Mouse (Mus musculus) urinary bladder, postnatal 25 days (tissue): ENCODE measurements around the gene Myo3b.
"Not testable (repeated sequence)": the region's sequence is repeated elsewhere in the genome, so short reads cannot be mapped to it uniquely, and the experiment has no call there.

Source experiments
- DNase-seq: peaks from one replicate; pipeline ENCODE4 v3.0.0; 2022; ENCODE audit warnings: low spot score

Myo3b gene

GRCm38 (mm10) chr2:70195418-70196248 lies 156.7 kb downstream of the Myo3b start:
- no peak for DNase-seq

- no peak for DNase-seq
Measured at GRCm38 (mm10) chr2:70201796-70202555, 163.1 kb downstream of the Myo3b start.

GRCm38 (mm10) chr2:70202578-70203167 lies 163.7 kb downstream of the Myo3b start:
- no peak for DNase-seq

GRCm38 (mm10) chr2:70208411-70208810 lies 169.5 kb downstream of the Myo3b start:
- DNase-seq, result no peak

GRCm38 (mm10) chr2:70209790-70210189 lies 170.9 kb downstream of the Myo3b start:
- no peak for DNase-seq

GRCm38 (mm10) chr2:70210427-70211332 lies 171.8 kb downstream of the Myo3b start:
- no peak for DNase-seq

- DNase-seq, result no peak
Measured at GRCm38 (mm10) chr2:70214401-70214800, 175.5 kb downstream of the Myo3b start.

GRCm38 (mm10) chr2:70217800-70218199 lies 178.9 kb downstream of the Myo3b start:
- DNase-seq, result no peak

- DNase-seq, result no peak
Measured at GRCm38 (mm10) chr2:70218469-70218868, 179.5 kb downstream of the Myo3b start.

GRCm38 (mm10) chr2:70226679-70227078 lies 187.8 kb downstream of the Myo3b start:
- no peak for DNase-seq

GRCm38 (mm10) chr2:70234450-70234849 lies 195.5 kb downstream of the Myo3b start:
- DNase-seq, result not testable (repeated sequence)

- no peak for DNase-seq
Measured at GRCm38 (mm10) chr2:70245981-70246380, 207.1 kb downstream of the Myo3b start.

GRCm38 (mm10) chr2:70248616-70249015 lies 209.7 kb downstream of the Myo3b start:
- no peak for DNase-seq

GRCm38 (mm10) chr2:70249872-70250271 lies 210.9 kb downstream of the Myo3b start:
- DNase-seq, result no peak

GRCm38 (mm10) chr2:70251256-70251655 lies 212.3 kb downstream of the Myo3b start:
- DNase-seq, result no peak

- no peak for DNase-seq
Measured at GRCm38 (mm10) chr2:70259357-70260000, 220.6 kb downstream of the Myo3b start.

- no peak for DNase-seq
Measured at GRCm38 (mm10) chr2:70260646-70261195, 221.8 kb downstream of the Myo3b start.

- no peak for DNase-seq
Measured at GRCm38 (mm10) chr2:70261703-70262564, 223.0 kb downstream of the Myo3b start.

GRCm38 (mm10) chr2:70262565-70263082 lies 223.7 kb downstream of the Myo3b start:
- DNase-seq, result no peak
